Mouse (Mus musculus): Measurements from ENCODE around the gene Tnfrsf23.
"Not testable (repeated sequence)": the region's sequence is repeated elsewhere in the genome, so short reads cannot be mapped to it uniquely, and the experiment has no call there.

GRCm38 (mm10) chr7:143679650-143680049 lies 6.0 kb downstream of the Tnfrsf23 start:
- not testable (repeated sequence) for TF ChIP-seq CTCF (IDR thresholded peaks at IDR 0.05; ENCODE audit: control insufficient read depth, insufficient read depth, insufficient read length); MYOD1 (IDR thresholded peaks at IDR 0.05; ENCODE audit: control insufficient read depth, insufficient read length, low read depth); FOSL1 (IDR thresholded peaks at IDR 0.05; ENCODE audit: insufficient read depth, low read length, poor library complexity, severe bottlenecking); CEBPB (IDR thresholded peaks at IDR 0.05; ENCODE audit: low read depth); MYOG (IDR thresholded peaks at IDR 0.05; ENCODE audit: control insufficient read depth, extremely low read depth, insufficient read length)

Measured in C2C12 (cell line).